Mouse (Mus musculus) ES-E14 (cell line): ENCODE measurements around the gene Olfr13. TPM values are rescaled to one million over a fixed set of nuclear protein-coding genes. Genes with fewer than 3 reads are reported as not detected.
"Not testable (repeated sequence)": the region's sequence is repeated elsewhere in the genome, so short reads cannot be mapped to it uniquely, and the experiment has no call there.

Experiments
- DNase-seq: peaks from one replicate; pipeline ENCODE4 v3.0.0-alpha.2; 2013; ENCODE audit warnings: low read depth, low spot score
- H3K27ac ChIP-seq: 2 replicates; pipeline ENCODE4 v1.5.1; 2012; ENCODE audit warnings: low read depth, mild to moderate bottlenecking, low read length, moderate library complexity, mixed read lengths; ENCODE audit not compliant: poor library complexity, insufficient read depth, severe bottlenecking
- H3K36me3 ChIP-seq: 2 replicates; pipeline ENCODE4 v1.6.1; 2012; ENCODE audit warnings: mild to moderate bottlenecking, low read length, moderate library complexity, mixed read lengths; ENCODE audit not compliant: control insufficient read depth, poor library complexity, insufficient read depth, severe bottlenecking
- H3K4me1 ChIP-seq, 2 experiments: fragments of 150-350 bp in 1 of 2; sonication (generic) in 1 of 2; 2 replicates each; pipeline ENCODE4 v1.6.1; 2012; ENCODE audit warnings: low read length in 2 of 2, mild to moderate bottlenecking in 1 of 2, mixed read lengths in 1 of 2; ENCODE audit not compliant: control insufficient read depth in 2 of 2, insufficient read depth in 2 of 2, poor library complexity in 1 of 2
- H3K4me3 ChIP-seq, 2 experiments: fragments of 150-350 bp in 1 of 2; sonication (generic) in 1 of 2; 2 replicates each; pipeline ENCODE4 v1.5.1; 2012; ENCODE audit warnings: low read length in 2 of 2, low read depth in 1 of 2, mild to moderate bottlenecking in 1 of 2, mixed read lengths in 1 of 2; ENCODE audit not compliant: insufficient read depth in 1 of 2, poor library complexity in 1 of 2, severe bottlenecking in 1 of 2
- H3K9ac ChIP-seq: 2 replicates; pipeline ENCODE4 v1.6.1; 2012; ENCODE audit warnings: low read depth, mild to moderate bottlenecking, low read length, mixed read lengths; ENCODE audit not compliant: poor library complexity, insufficient read depth, severe bottlenecking
- H3K9me3 ChIP-seq: fragments of 150-350 bp; sonication (generic); 2 replicates; pipeline ENCODE4 v1.6.1; 2012; ENCODE audit warnings: low read depth, mild to moderate bottlenecking, low read length; ENCODE audit not compliant: control insufficient read depth, insufficient read depth
- CHD2 ChIP-seq: IDR thresholded peaks from 2 replicates; pipeline ENCODE4 v1.6.1; 2014; ENCODE audit warnings: mild to moderate bottlenecking, low read depth, low read length, inconsistent platforms
- MAFK ChIP-seq: IDR thresholded peaks from 2 replicates; pipeline ENCODE4 v1.6.1; 2014; ENCODE audit warnings: mild to moderate bottlenecking, low read depth, low read length, inconsistent platforms; ENCODE audit not compliant: insufficient read depth
- ZC3H11A ChIP-seq: IDR thresholded peaks from 2 replicates; pipeline ENCODE4 v1.6.1; 2012; ENCODE audit warnings: low read depth, mild to moderate bottlenecking, inconsistent platforms, low read length, borderline replicate concordance
- ZNF384 ChIP-seq: IDR thresholded peaks from 2 replicates; pipeline ENCODE4 v1.6.1; 2012; ENCODE audit warnings: low read depth, low read length, inconsistent platforms
- in situ Hi-C, 2 experiments: fragments of 600-800 bp; cut with MboI; formaldehyde crosslinking; loops; one replicate each; pipeline ENCODE4 v1.15.1; 2025; ENCODE audit warnings: low sequenced_read_pairs in 2 of 2, inconsistent platforms in 1 of 2; ENCODE audit not compliant: unreplicated experiment in 2 of 2
- total RNA-seq: library from RNA; depleted of rRNA; stranded (reverse); fragments of 300-350 nt; gene quantifications from 2 replicates; pipeline ENCODE4 v1.2.3, GENCODE M21; 2012; rRNA removed

The Olfr13 gene
- total RNA-seq, 1 experiment: not detected

DNA sequence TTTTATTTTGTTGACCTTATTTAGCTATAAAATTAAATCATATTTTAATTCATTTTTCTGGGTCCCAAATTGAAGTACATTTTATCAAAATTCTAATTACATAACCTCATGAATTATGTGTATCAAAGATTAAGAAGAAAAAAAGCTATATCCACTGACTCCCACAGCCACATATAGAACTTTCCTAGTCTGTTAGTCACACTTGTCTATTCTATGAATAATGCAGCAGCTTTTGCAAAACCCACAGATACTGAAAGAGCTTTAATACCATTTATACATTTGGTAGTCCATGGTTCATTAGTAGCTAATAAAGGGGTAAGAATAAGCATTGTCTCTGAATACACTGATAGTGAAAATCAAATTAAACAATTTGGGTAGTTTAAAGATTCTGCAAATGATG lies 30.8 kb downstream of the Olfr13 start:
- Histone ChIP-seq H3K9me3 (no peaks in the 10 kb centered on the region), H3K36me3 (no peaks in the 10 kb centered on the region), H3K9ac (no peak overlapping the region), H3K4me3 (no peak overlapping the region), H3K4me1 (no peaks in the 10 kb centered on the region), H3K27ac (no peak overlapping the region)
- in situ Hi-C loops: no loop called here
- no peak for DNase-seq
- TF ChIP-seq MAFK (no peak), ZC3H11A (no peak), CHD2 (no peak)

DNA sequence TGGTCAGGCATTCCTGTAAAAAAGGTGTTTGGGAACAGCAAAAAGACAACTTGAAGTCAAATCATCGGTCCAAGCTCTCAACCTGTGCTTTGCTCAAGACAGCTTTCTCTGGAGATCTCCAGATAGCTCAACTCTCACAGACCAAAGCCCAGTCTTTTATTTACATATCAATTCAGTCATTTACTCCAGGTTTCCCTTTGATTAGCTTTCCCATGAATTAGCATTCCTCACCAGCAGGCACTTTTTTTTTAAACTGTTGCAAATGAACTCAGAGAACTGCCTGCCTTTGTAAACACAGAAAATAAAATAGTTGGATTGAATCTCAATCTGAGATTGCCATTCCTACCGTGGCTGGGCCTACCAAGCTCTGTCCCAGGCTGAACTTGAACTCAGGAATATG lies 33.4 kb downstream of the Olfr13 start:
- no peaks in the 10 kb centered on the region for H3K36me3 ChIP-seq
- no peak overlapping the region for H3K9ac ChIP-seq
- H3K27ac ChIP-seq: no peak overlapping the region
- H3K9me3 ChIP-seq: no peaks in the 10 kb centered on the region
- H3K4me1 ChIP-seq: no peaks in the 10 kb centered on the region
- DNase-seq: peak; percentile 6
- H3K4me3 ChIP-seq: no peak overlapping the region
- peak; percentile 75 for TF ChIP-seq ZNF384
- no peak for TF ChIP-seq ZC3H11A
- in situ Hi-C loops: no loop called here

DNA sequence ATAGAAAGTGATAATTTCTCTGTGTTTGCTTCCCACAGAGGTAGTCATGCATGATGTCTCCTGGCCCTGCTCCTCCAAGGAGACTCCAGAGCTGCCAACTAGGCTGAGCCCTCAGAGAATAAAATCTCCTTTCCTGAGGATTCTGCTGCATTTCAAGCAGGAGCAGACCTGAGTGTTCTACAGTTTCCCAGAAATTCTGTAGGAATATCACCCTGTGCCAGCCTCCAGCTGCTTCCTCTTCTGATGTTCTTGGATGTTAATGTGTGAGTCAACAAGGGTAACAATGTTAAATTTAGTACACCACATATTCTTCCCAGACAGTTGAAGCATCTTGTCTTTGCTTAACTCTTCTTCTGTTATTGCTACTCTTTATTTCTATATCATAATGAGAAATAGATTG lies 40.9 kb downstream of the Olfr13 start, which contains the start of gene Olfr434:
TSS of gene Olfr434 (plus strand) at position 149 of the 400 bp plus-strand sequence.
- H3K9me3 ChIP-seq, DNase-seq, H3K4me3 ChIP-seq, H3K4me1 ChIP-seq, H3K9ac ChIP-seq, in situ Hi-C loops, H3K27ac ChIP-seq, H3K36me3 ChIP-seq: not testable (repeated sequence)

Other genes starting within 250 kb of the Olfr13 start
- not detected in 2 replicates for gene Olfr444, start 223.1 kb upstream of the Olfr13 start, total RNA-seq
- gene Olfr441, start 65.8 kb upstream of the Olfr13 start, total RNA-seq: not detected in 2 replicates
- not detected in 2 replicates for gene Olfr237-ps1, start 25.6 kb upstream of the Olfr13 start, total RNA-seq
- gene Olfr437, start 8.9 kb upstream of the Olfr13 start, total RNA-seq: not detected in 2 replicates
- gene Olfr435, start 25.0 kb downstream of the Olfr13 start, total RNA-seq: not detected in 2 replicates
- gene Olfr434, start 40.9 kb downstream of the Olfr13 start, total RNA-seq: not detected in 2 replicates
- not detected in 2 replicates for gene Olfr47, start 59.4 kb downstream of the Olfr13 start, total RNA-seq
- 7.2 and 10.1 TPM in 2 replicates for gene Arhgef5, start 93.4 kb downstream of the Olfr13 start, total RNA-seq
- 0.11 TPM in 1 of 2 replicates, not detected in the other for gene Nobox, start 137.4 kb downstream of the Olfr13 start, total RNA-seq